Mouse (Mus musculus) CH12.LX (cell line): Measurements from ENCODE around the gene Chd2. TPM values are rescaled to one million over a fixed set of nuclear protein-coding genes. Genes with fewer than 3 reads are reported as not detected.

ENCODE experiments used
- DNase-seq: peaks from one replicate; pipeline ENCODE4 v3.0.0-alpha.2; 2013; ENCODE audit errors: extremely low read depth
- H3K27ac ChIP-seq: 2 replicates; pipeline ENCODE4 v1.5.1; 2012; ENCODE audit warnings: low read depth, mild to moderate bottlenecking, control low read depth, moderate library complexity; ENCODE audit not compliant: insufficient read depth
- H3K27me3 ChIP-seq: replicated peaks from 2 replicates; pipeline ENCODE3; 2012; ENCODE audit warnings: inconsistent platforms
- H3K36me3 ChIP-seq, 2 experiments: replicated peaks in 1 of 2; 2 replicates each; pipeline versions ENCODE3 to v1.6.1; 2012; ENCODE audit warnings: inconsistent platforms in 1 of 2, low read length in 1 of 2, mild to moderate bottlenecking in 1 of 2, mixed read lengths in 1 of 2, moderate library complexity in 1 of 2; ENCODE audit not compliant: control insufficient read depth in 1 of 2, insufficient read depth in 1 of 2
- H3K4me1 ChIP-seq, 2 experiments: 2 replicates each; pipeline ENCODE4 v1.6.1; 2012; ENCODE audit warnings: inconsistent platforms in 1 of 2, moderate library complexity in 1 of 2; ENCODE audit not compliant: insufficient read depth in 2 of 2, control insufficient read depth in 1 of 2
- H3K4me2 ChIP-seq: 2 replicates; pipeline ENCODE4 v1.6.1; 2012; ENCODE audit warnings: low read depth, mild to moderate bottlenecking, control low read depth; ENCODE audit not compliant: poor library complexity, insufficient read depth, severe bottlenecking
- H3K4me3 ChIP-seq, 3 experiments: fragments of 150-350 bp in 1 of 3; sonication (generic) in 1 of 3; replicated peaks in 1 of 3; 2 replicates each; pipeline versions ENCODE3 to v1.5.1; 2011 to 2012; ENCODE audit warnings: low read depth in 2 of 3, low read length in 2 of 3, mild to moderate bottlenecking in 2 of 3, moderate library complexity in 2 of 3, control low read depth in 1 of 3, improper control_type of control experiment in 1 of 3, inconsistent platforms in 1 of 3, mixed read lengths in 1 of 3; ENCODE audit not compliant: poor library complexity in 1 of 3
- H3K79me2 ChIP-seq: replicated peaks from 2 replicates; pipeline ENCODE4 v1.6.1; 2012; ENCODE audit warnings: mild to moderate bottlenecking, moderate library complexity; ENCODE audit not compliant: control insufficient read depth, poor library complexity, insufficient read depth, severe bottlenecking; ENCODE audit errors: extremely low read depth
- H3K9ac ChIP-seq: 2 replicates; pipeline ENCODE4 v1.6.1; 2012; ENCODE audit warnings: low read depth, mild to moderate bottlenecking, control low read depth, moderate library complexity; ENCODE audit not compliant: insufficient read depth
- H3K9me3 ChIP-seq: replicated peaks from 2 replicates; pipeline ENCODE3; 2012; ENCODE audit warnings: low read length, inconsistent platforms, mixed read lengths
- BHLHE40 ChIP-seq: IDR thresholded peaks from 2 replicates; pipeline ENCODE4 v1.6.1; 2011; ENCODE audit warnings: mild to moderate bottlenecking, low read depth, low read length, improper control_type of control experiment
- CTCF ChIP-seq, 2 experiments: IDR thresholded peaks in 1 of 2; conservative IDR thresholded peaks in 1 of 2; 2 replicates each; pipeline ENCODE4 v1.5.1; 2011 to 2012; ENCODE audit warnings: low read depth in 2 of 2, low read length in 2 of 2, improper control_type of control experiment in 1 of 2, inconsistent platforms in 1 of 2, mild to moderate bottlenecking in 1 of 2, moderate library complexity in 1 of 2
- E2F4 ChIP-seq: IDR thresholded peaks from 2 replicates; pipeline ENCODE4 v1.6.1; 2011; ENCODE audit warnings: low read depth, low read length, improper control_type of control experiment; ENCODE audit not compliant: insufficient replicate concordance
- EP300 ChIP-seq: IDR thresholded peaks from 2 replicates; pipeline ENCODE4 v1.6.1; 2011; ENCODE audit warnings: low read length, improper control_type of control experiment
- ETS1 ChIP-seq: conservative IDR thresholded peaks from 2 replicates; pipeline ENCODE4 v1.6.1; 2012; ENCODE audit warnings: low read depth, mild to moderate bottlenecking, inconsistent platforms, low read length, improper control_type of control experiment, moderate library complexity
- KAT2A ChIP-seq: IDR thresholded peaks from 2 replicates; pipeline ENCODE4 v1.6.1; 2012; ENCODE audit warnings: low read length, improper control_type of control experiment, inconsistent platforms; ENCODE audit not compliant: insufficient replicate concordance
- MAFK ChIP-seq: IDR thresholded peaks from 2 replicates; pipeline ENCODE4 v1.6.1; 2011; ENCODE audit warnings: low read length, improper control_type of control experiment; ENCODE audit not compliant: insufficient replicate concordance
- MAX ChIP-seq: IDR thresholded peaks from 2 replicates; pipeline ENCODE4 v1.6.1; 2011; ENCODE audit warnings: low read length, improper control_type of control experiment
- MAZ ChIP-seq: IDR thresholded peaks from 2 replicates; pipeline ENCODE4 v1.6.1; 2012; ENCODE audit warnings: low read depth, mild to moderate bottlenecking, inconsistent platforms, low read length, improper control_type of control experiment, moderate library complexity
- MEF2A ChIP-seq: IDR thresholded peaks from 2 replicates; pipeline ENCODE4 v1.6.1; 2014; ENCODE audit warnings: low read depth, mild to moderate bottlenecking, inconsistent platforms, low read length, improper control_type of control experiment, borderline replicate concordance
- MXI1 ChIP-seq: IDR thresholded peaks from 2 replicates; pipeline ENCODE4 v1.6.1; 2011; ENCODE audit warnings: mild to moderate bottlenecking, low read depth, low read length, improper control_type of control experiment
- MYC ChIP-seq: IDR thresholded peaks from 2 replicates; pipeline ENCODE4 v1.6.1; 2011; ENCODE audit warnings: low read depth, mild to moderate bottlenecking, improper control_type of control experiment, low read length
- NELFE ChIP-seq: IDR thresholded peaks from 2 replicates; pipeline ENCODE4 v1.6.1; 2011; ENCODE audit warnings: low read depth, low read length, improper control_type of control experiment
- PAX5 ChIP-seq: IDR thresholded peaks from 2 replicates; pipeline ENCODE4 v1.6.1; 2012; ENCODE audit warnings: low read length, inconsistent platforms, mixed read lengths
- RAD21 ChIP-seq: IDR thresholded peaks from 2 replicates; pipeline ENCODE4 v1.6.1; 2011; ENCODE audit warnings: low read depth, mild to moderate bottlenecking, low read length, improper control_type of control experiment, moderate library complexity
- SIN3A ChIP-seq: IDR thresholded peaks from 2 replicates; pipeline ENCODE4 v1.6.1; 2012; ENCODE audit warnings: low read length, improper control_type of control experiment, inconsistent platforms
- TBP ChIP-seq: conservative IDR thresholded peaks from 2 replicates; pipeline ENCODE4 v1.6.1; 2011; ENCODE audit warnings: low read depth, low read length, improper control_type of control experiment
- UBTF ChIP-seq: IDR thresholded peaks from 2 replicates; pipeline ENCODE4 v1.6.1; 2012; ENCODE audit warnings: low read depth, mild to moderate bottlenecking, inconsistent platforms, low read length, improper control_type of control experiment, moderate library complexity
- USF2 ChIP-seq: conservative IDR thresholded peaks from 2 replicates; pipeline ENCODE4 v1.6.1; 2011; ENCODE audit warnings: low read depth, low read length, improper control_type of control experiment
- ZKSCAN1 ChIP-seq: IDR thresholded peaks from 2 replicates; pipeline ENCODE4 v1.6.1; 2012; ENCODE audit warnings: low read depth, inconsistent platforms, low read length, improper control_type of control experiment, borderline replicate concordance
- ZMIZ1 ChIP-seq: IDR thresholded peaks from 2 replicates; pipeline ENCODE4 v1.6.1; 2012; ENCODE audit warnings: low read depth, mild to moderate bottlenecking, inconsistent platforms, low read length, improper control_type of control experiment
- ZNF384 ChIP-seq: IDR thresholded peaks from 2 replicates; pipeline ENCODE4 v1.6.1; 2012; ENCODE audit warnings: low read depth, low read length, improper control_type of control experiment, inconsistent platforms
- dilution Hi-C: fragments of 300-500 bp; cut with MboI; formaldehyde crosslinking; loops from 2 replicates; pipeline ENCODE4 v1.14.3; 2020; ENCODE audit warnings: low sequenced_read_pairs; ENCODE audit not compliant: extremely low pct_unique_long_range_greater_than_20kb, extremely low pct_ligation_motif_present
- in situ Hi-C: fragments of 300-500 bp; cut with MboI; formaldehyde crosslinking; loops from 3 replicates; pipeline ENCODE4 v1.14.3; 2019; ENCODE audit warnings: low sequenced_read_pairs, low pct_ligation_motif_present, low pct_unique_long_range_greater_than_20kb, mixed read lengths
- polyA plus RNA-seq: library from polyadenylated mRNA; unstranded; fragments of >175 nt; gene quantifications from 2 replicates; pipeline ENCODE4 v1.2.1, GENCODE M21; 2012; ENCODE audit warnings: low read depth; ENCODE audit not compliant: insufficient read length
- total RNA-seq, 2 experiments: library from RNA; depleted of rRNA; stranded (reverse); fragments of 300-350 nt in 1 of 2; fragments of >200 nt in 1 of 2; gene quantifications; 2 replicates each; pipeline ENCODE4 v1.2.3; 2012 to 2014

The Chd2 gene
- total and polyA plus RNA-seq, 3 experiments, result 23.2 to 39.3 (median 30.9) TPM

- H3K27ac ChIP-seq, result no peak overlapping the region
Measured at GRCm38 (mm10) chr7:73389419-73389818, 152.2 kb downstream of the Chd2 start.

GRCm38 (mm10) chr7:73388866-73389265 lies 152.8 kb downstream of the Chd2 start:
- in situ Hi-C loops (loop anchor here (25.0 kb wide), 1 partner anchor 1002 kb away; no protein-coding TSS in a partner anchor), dilution Hi-C loops (no loop called here)
- no peak overlapping the region for H3K9ac ChIP-seq
- no peaks in the 10 kb centered on the region for H3K79me2 ChIP-seq
- H3K4me2 ChIP-seq, result no peak overlapping the region
- DNase-seq, result no peak
- peaks cover 4 to 47% of the 10 kb centered on the region in 2 experiments for H3K4me1 ChIP-seq
- H3K4me3 ChIP-seq, result no peak overlapping the region
- no peaks in the 10 kb centered on the region for H3K36me3 ChIP-seq
- peaks cover 20% of the 10 kb centered on the region for H3K27me3 ChIP-seq
- no peak overlapping the region for H3K27ac ChIP-seq
- no peaks in the 10 kb centered on the region for H3K9me3 ChIP-seq
- 0 out of 2 replicates have a peak, but pooled peaks have one; percentile 11 for TF ChIP-seq MAX
- TF ChIP-seq KAT2A, result no peak
- no peak for TF ChIP-seq TBP
- peak in 1 of 2 experiments; percentile 39; a peak in 2 of 4 replicates for TF ChIP-seq CTCF (conservative IDR thresholded peaks at IDR 0.05 in 1 of 2, IDR thresholded peaks at IDR 0.05 in 1 of 2; ENCODE audit: low read depth in 2 of 2, low read length in 2 of 2)
- peak; percentile 22 for TF ChIP-seq RAD21

More at GRCm38 (mm10) chr7:73389419-73389818, 152.2 kb downstream of the Chd2 start:
- in situ Hi-C loops (loop anchor here (25.0 kb wide), 1 partner anchor 1002 kb away; no protein-coding TSS in a partner anchor), dilution Hi-C loops (no loop called here)
- no peaks in the 10 kb centered on the region for H3K79me2 ChIP-seq
- no peaks in the 10 kb centered on the region for H3K36me3 ChIP-seq
- no peak overlapping the region for H3K4me2 ChIP-seq
- peaks cover 23% of the 10 kb centered on the region for H3K27me3 ChIP-seq
- H3K9ac ChIP-seq, result no peak overlapping the region
- H3K9me3 ChIP-seq, result no peaks in the 10 kb centered on the region
- no peak for DNase-seq
- H3K4me1 ChIP-seq, result peaks cover 4 to 47% of the 10 kb centered on the region in 2 experiments
- no peak overlapping the region for H3K4me3 ChIP-seq
- no peak for TF ChIP-seq USF2
- TF ChIP-seq SIN3A, result no peak
- TF ChIP-seq ZNF384, result no peak
- no peak for TF ChIP-seq MAZ
- TF ChIP-seq PAX5, result no peak
- TF ChIP-seq KAT2A, result no peak
- no peak for TF ChIP-seq ZMIZ1
- TF ChIP-seq UBTF, result no peak
- no peak for TF ChIP-seq MEF2A
- TF ChIP-seq MXI1, result no peak
- TF ChIP-seq BHLHE40, result no peak
- no peak for TF ChIP-seq TBP
- TF ChIP-seq ETS1, result no peak
- no peak for TF ChIP-seq E2F4
- no peak for TF ChIP-seq MAFK
- no peak for TF ChIP-seq EP300
- TF ChIP-seq NELFE, result no peak
- no peak for TF ChIP-seq ZKSCAN1
- TF ChIP-seq MYC, result no peak
- TF ChIP-seq, all 38 proteins: peak for 0
